Mouse (Mus musculus): Measurements from ENCODE around the gene Gtf3c1.

Gene Gtf3c1

DNA sequence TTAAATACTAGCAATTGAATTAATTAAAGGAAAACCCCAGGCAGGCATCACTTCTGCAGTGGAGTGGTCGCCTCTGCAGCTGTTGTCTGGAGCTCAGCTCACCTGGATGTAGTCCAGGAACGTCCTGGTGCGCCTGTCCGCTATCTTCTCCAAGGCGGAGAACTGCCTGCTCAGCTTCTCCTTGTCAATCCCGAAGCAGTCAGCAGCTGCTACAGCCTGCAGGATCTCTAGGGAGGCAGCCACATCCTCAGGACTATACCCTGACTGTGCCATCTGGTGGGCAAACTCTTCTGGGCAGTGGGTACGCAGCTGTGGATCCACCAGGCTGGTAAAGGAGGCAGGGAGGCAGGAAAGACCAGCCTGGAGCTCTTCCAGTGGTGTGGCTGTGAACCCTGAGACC is 62.2 kb downstream of the Gtf3c1 start:
- Histone ChIP-seq H3K36me3 (ENCODE audit: insufficient read depth, low read length) (peaks cover 100% of the 10 kb centered on the region), H3K4me1 (replicated peaks; ENCODE audit: low read depth, low read length) (peaks cover 7% of the 10 kb centered on the region), H3K9me3 (ENCODE audit: low read length) (no peaks in the 10 kb centered on the region), H3K4me3 (replicated peaks; ENCODE audit: low read length) (no peak overlapping the region), H3K27me3 (ENCODE audit: insufficient read depth, low read length) (no peaks in the 10 kb centered on the region)
- TF ChIP-seq NANOG (IDR thresholded peaks at IDR 0.05; ENCODE audit: borderline replicate concordance, low read length), result no peak
- no peak for TF ChIP-seq CTCF (conservative IDR thresholded peaks at IDR 0.05; ENCODE audit: low read length)
- TF ChIP-seq POU5F1 (IDR thresholded peaks at IDR 0.05; ENCODE audit: borderline replicate concordance, low read length), result no peak

DNA sequence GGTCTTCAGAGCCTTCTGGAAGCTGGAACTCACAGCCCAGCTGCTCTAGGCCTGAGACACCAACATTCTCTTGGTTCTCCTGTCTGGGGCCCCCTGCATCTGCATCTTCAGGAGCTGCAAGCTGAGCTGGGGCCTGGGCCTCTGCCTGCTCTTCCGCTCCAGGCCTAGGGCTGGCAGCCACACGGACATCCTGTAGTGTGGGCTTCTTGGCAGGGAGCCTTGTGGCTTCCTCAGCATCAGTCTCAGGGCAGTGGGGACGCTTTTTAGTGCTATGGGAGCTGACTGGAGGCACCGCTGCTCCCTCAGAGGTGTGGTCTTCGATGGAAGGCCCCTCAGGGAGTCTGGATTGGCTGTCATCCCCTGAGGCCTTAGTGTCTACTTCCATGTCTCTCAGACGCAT is 63.7 kb downstream of the Gtf3c1 start:
- Histone ChIP-seq H3K9me3 (ENCODE audit: low read length) (no peaks in the 10 kb centered on the region), H3K4me1 (replicated peaks; ENCODE audit: low read depth, low read length) (peaks cover 7% of the 10 kb centered on the region)
- TF ChIP-seq CTCF (conservative IDR thresholded peaks at IDR 0.05; ENCODE audit: low read length), result no peak
- TF ChIP-seq NANOG (IDR thresholded peaks at IDR 0.05; ENCODE audit: borderline replicate concordance, low read length), result no peak
- TF ChIP-seq POU5F1 (IDR thresholded peaks at IDR 0.05; ENCODE audit: borderline replicate concordance, low read length), result no peak

DNA sequence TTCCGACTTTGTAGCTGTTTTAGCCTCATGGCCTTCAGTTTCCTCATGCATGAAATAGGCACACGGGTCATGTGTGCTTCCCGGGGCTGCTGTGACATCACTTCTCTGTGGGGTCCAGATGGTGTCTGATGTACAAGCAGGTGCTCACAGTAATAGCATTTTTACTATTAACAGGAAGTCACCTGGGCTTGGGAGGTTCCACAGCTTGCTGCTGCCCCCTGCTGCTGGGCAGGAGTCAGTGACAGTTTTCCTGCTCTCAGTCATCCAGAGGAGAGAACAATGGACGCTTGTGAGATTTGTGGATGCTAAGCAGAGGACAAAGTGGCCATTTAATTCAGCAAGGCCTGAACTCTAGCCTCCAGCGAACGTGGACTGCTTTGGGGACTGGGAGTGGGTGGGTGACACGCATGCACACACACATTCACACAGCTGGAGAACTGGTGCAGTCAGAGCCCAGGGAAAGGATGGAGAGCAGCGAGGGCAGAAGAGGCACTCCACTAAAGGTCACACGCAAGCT is 68.7 kb downstream of the Gtf3c1 start:
- H3K27me3 ChIP-seq (ENCODE audit: insufficient read depth, low read length), result peaks cover 4% of the 10 kb centered on the region; the same call in 1 of the 2 replicates
- TF ChIP-seq NANOG (IDR thresholded peaks at IDR 0.05; ENCODE audit: borderline replicate concordance, low read length), result no peak
- TF ChIP-seq CTCF (conservative IDR thresholded peaks at IDR 0.05; ENCODE audit: low read length), result peak; percentile 57
- no peak for TF ChIP-seq POU5F1 (IDR thresholded peaks at IDR 0.05; ENCODE audit: borderline replicate concordance, low read length)
- H3K4me1 ChIP-seq (replicated peaks; ENCODE audit: low read depth, low read length), result peaks cover 7% of the 10 kb centered on the region
- peaks cover 43% of the 10 kb centered on the region for H3K36me3 ChIP-seq (ENCODE audit: insufficient read depth, low read length)
- no peak overlapping the region for H3K4me3 ChIP-seq (replicated peaks; ENCODE audit: low read length)
- no peaks in the 10 kb centered on the region for H3K9me3 ChIP-seq (ENCODE audit: low read length)

More for the DNA sequence above, 63.7 kb downstream of the Gtf3c1 start:
- H3K36me3 ChIP-seq (ENCODE audit: insufficient read depth, low read length), result peaks cover 92% of the 10 kb centered on the region
- no peak overlapping the region for H3K4me3 ChIP-seq (replicated peaks; ENCODE audit: low read length)
- no peaks in the 10 kb centered on the region for H3K27me3 ChIP-seq (ENCODE audit: insufficient read depth, low read length)

DNA sequence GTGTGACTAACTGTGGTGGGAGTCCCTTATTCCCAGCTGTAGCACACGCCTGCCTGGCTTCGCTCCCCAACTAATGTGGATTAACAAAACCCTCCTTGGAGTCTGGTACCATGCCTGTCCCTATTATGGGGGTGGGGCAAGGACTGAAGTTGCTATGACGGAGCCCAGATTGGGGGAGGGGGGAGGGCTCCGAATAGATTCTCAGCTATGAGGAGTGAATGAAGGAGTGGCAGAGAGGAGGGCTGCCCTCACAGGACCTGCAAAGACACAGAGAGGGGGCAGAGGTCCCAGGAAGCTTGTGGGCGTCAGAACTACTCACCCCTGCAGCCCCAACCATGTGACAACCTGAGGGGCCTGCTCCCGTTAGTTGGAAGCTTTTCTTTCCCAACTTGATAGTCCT is 69.2 kb downstream of the Gtf3c1 start:
- Histone ChIP-seq H3K27me3 (ENCODE audit: insufficient read depth, low read length) (peaks cover 4% of the 10 kb centered on the region; the same call in 1 of the 2 replicates), H3K36me3 (ENCODE audit: insufficient read depth, low read length) (peaks cover 37% of the 10 kb centered on the region), H3K9me3 (ENCODE audit: low read length) (no peaks in the 10 kb centered on the region), H3K4me3 (replicated peaks; ENCODE audit: low read length) (no peak overlapping the region), H3K4me1 (replicated peaks; ENCODE audit: low read depth, low read length) (peaks cover 7% of the 10 kb centered on the region)
- no peak for TF ChIP-seq NANOG (IDR thresholded peaks at IDR 0.05; ENCODE audit: borderline replicate concordance, low read length)
- TF ChIP-seq CTCF (conservative IDR thresholded peaks at IDR 0.05; ENCODE audit: low read length), result no peak
- no peak for TF ChIP-seq POU5F1 (IDR thresholded peaks at IDR 0.05; ENCODE audit: borderline replicate concordance, low read length)

DNA sequence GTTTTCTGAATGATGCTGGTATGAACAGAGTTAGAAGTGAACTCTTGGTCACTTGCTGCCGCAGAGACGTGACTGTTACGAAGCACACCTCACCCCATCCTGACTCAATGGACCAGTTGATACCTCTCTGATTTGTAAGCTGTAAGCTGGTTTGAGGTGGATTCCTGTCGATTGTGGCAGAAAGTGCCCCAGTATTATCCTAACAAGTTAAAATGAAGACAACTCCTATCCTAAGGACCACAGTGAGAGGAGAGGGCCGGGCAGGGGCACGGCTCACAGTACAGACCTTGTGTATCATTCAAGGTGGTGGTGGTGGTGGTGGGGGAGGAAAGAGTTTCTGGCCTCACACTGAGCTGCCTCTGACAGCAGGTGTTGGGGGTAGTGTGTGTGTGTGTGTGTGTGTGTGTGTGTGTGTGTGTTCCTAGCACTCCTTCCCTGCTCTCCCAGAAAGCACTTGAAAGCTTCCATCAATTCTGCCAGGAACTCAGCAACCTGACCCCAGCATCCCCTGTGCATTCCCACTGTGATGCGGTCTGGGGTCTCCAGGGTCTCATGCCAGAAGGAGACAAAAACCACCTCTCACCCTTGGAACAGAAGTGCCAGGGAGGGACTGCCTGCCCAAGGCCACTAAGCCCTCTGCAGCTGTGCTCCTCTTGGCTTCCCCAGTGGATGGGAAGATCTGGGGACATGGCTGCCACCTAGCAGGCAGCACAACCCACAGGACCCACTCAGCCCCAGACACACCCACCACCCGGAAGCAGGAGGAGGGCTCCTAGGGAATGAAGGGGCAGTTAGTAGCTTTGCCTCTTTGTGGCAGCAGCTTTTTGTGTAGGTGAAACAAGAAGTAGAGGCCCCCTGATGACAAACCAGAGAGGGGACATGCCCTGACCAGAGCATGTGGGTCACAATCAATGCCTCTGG is 70.1 kb downstream of the Gtf3c1 start:
- H3K36me3 ChIP-seq (ENCODE audit: insufficient read depth, low read length), result peaks cover 28% of the 10 kb centered on the region
- no peak overlapping the region for H3K4me3 ChIP-seq (replicated peaks; ENCODE audit: low read length)
- H3K27me3 ChIP-seq (ENCODE audit: insufficient read depth, low read length), result peaks cover 4% of the 10 kb centered on the region; the same call in 1 of the 2 replicates
- H3K9me3 ChIP-seq (ENCODE audit: low read length), result no peaks in the 10 kb centered on the region
- H3K4me1 ChIP-seq (replicated peaks; ENCODE audit: low read depth, low read length), result peaks cover 3% of the 10 kb centered on the region
- TF ChIP-seq POU5F1 (IDR thresholded peaks at IDR 0.05; ENCODE audit: borderline replicate concordance, low read length) (no peak), CTCF (conservative IDR thresholded peaks at IDR 0.05; ENCODE audit: low read length) (no peak), NANOG (IDR thresholded peaks at IDR 0.05; ENCODE audit: borderline replicate concordance, low read length) (no peak)

DNA sequence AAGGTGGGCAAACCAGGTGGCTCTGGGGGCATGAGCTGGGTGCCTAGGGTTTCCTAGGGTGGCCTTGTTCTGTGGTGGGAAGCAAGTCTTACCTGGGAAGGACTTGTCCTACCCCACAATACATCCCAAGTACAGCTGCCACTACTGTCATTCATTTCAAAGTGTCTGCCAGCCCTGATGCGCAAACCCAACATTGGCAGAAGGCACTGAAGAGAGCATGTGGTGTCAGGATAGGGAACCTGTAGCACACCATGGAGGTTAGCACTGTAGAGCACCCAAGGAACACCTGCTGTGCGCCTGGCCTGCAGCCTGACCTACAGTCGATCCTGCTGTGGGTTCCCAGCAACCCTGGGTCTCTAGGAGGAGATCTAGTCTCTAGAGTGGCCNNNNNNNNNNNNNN is 76.6 kb downstream of the Gtf3c1 start:
- Histone ChIP-seq H3K9me3 (ENCODE audit: low read length) (no peaks in the 10 kb centered on the region), H3K27me3 (ENCODE audit: insufficient read depth, low read length) (0 out of 2 replicates have a peak, but pooled peaks cover 3% of the 10 kb centered on the region), H3K4me1 (replicated peaks; ENCODE audit: low read depth, low read length) (no peaks in the 10 kb centered on the region), H3K36me3 (ENCODE audit: insufficient read depth, low read length) (no peaks in the 10 kb centered on the region), H3K4me3 (replicated peaks; ENCODE audit: low read length) (no peak overlapping the region)
- no peak for TF ChIP-seq NANOG (IDR thresholded peaks at IDR 0.05; ENCODE audit: borderline replicate concordance, low read length)
- no peak for TF ChIP-seq CTCF (conservative IDR thresholded peaks at IDR 0.05; ENCODE audit: low read length)
- no peak for TF ChIP-seq POU5F1 (IDR thresholded peaks at IDR 0.05; ENCODE audit: borderline replicate concordance, low read length)

DNA sequence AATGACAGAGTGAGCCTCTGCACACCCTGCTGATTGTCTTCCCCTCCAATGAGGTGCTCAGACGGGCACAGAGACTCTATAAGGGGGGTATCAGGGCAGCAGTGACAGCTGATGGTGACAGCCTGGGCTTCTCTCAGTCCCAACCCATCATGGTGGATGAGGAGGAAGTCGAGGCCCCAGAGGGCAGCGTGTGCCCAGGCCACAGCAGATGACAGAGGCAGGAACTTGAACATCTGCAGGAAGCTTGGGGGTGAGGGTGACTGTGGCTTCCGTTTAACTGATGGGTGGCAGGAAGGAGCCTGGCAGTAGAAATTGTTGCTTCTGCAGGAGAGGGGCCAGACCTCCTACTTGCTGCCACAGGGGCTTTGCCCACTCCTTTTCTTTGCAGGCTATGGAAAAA is 77.3 kb downstream of the Gtf3c1 start:
- no peaks in the 10 kb centered on the region for H3K4me1 ChIP-seq (replicated peaks; ENCODE audit: low read depth, low read length)
- TF ChIP-seq CTCF (conservative IDR thresholded peaks at IDR 0.05; ENCODE audit: low read length) (no peak), POU5F1 (IDR thresholded peaks at IDR 0.05; ENCODE audit: borderline replicate concordance, low read length) (no peak), NANOG (IDR thresholded peaks at IDR 0.05; ENCODE audit: borderline replicate concordance, low read length) (no peak)
- no peaks in the 10 kb centered on the region for H3K36me3 ChIP-seq (ENCODE audit: insufficient read depth, low read length)
- H3K4me3 ChIP-seq (replicated peaks; ENCODE audit: low read length), result no peak overlapping the region
- H3K27me3 ChIP-seq (ENCODE audit: insufficient read depth, low read length), result 0 out of 2 replicates have a peak, but pooled peaks cover 3% of the 10 kb centered on the region
- H3K9me3 ChIP-seq (ENCODE audit: low read length), result no peaks in the 10 kb centered on the region

DNA sequence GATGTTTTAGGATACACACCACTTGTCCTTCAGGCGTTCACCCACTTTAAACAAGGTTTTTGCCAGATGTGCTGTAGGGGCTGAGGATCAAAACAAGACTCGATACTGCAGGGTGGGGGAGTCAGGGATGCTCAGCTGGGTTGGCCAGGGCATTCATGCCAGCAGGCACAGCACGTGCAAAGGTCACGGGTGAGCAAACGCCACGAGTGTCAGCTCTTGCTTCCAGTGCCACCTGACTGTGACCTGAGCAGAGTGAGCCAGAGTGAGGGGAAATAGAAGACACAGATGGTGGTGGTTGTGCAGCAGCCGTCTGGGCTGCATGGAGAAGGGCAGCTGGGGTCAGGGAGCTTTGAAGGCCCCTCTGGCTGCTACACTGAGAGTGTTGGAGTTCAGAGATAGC is 81.8 kb downstream of the Gtf3c1 start:
- Histone ChIP-seq H3K4me3 (replicated peaks; ENCODE audit: low read length) (no peak overlapping the region), H3K27me3 (ENCODE audit: insufficient read depth, low read length) (0 out of 2 replicates have a peak, but pooled peaks cover 5% of the 10 kb centered on the region), H3K4me1 (replicated peaks; ENCODE audit: low read depth, low read length) (no peaks in the 10 kb centered on the region), H3K36me3 (ENCODE audit: insufficient read depth, low read length) (no peaks in the 10 kb centered on the region), H3K9me3 (ENCODE audit: low read length) (no peaks in the 10 kb centered on the region)
- no peak for TF ChIP-seq NANOG (IDR thresholded peaks at IDR 0.05; ENCODE audit: borderline replicate concordance, low read length)
- no peak for TF ChIP-seq POU5F1 (IDR thresholded peaks at IDR 0.05; ENCODE audit: borderline replicate concordance, low read length)
- no peak for TF ChIP-seq CTCF (conservative IDR thresholded peaks at IDR 0.05; ENCODE audit: low read length)
